ENCODE assay signal across 22 mouse cellular contexts in genomic region chr9:50811187-50811586, GRCm38 (mm10). TPM values are rescaled to one million over a fixed set of nuclear protein-coding genes. Genes with fewer than 3 reads are reported as not detected.
A peak's percentile ranks its signal among the peaks of the same experiment; 100 is the strongest.
DNase-seq lines count a peak whose midpoint lies in the region; ATAC-seq and TF ChIP-seq lines count a peak whose summit lies in the region.
"Had no signal": no experiment of that assay in that cellular context is flagged by ENCODE, and none has a peak within 500 bp of the region (broad histone marks: within the 10 kb centered on the region; RNA-seq: fewer than 3 reads in every experiment).

No protein-coding gene starts in this region.

- ATAC-seq in common myeloid progenitor, adult 5-6 weeks (replicated peaks; ENCODE audit: low read depth, poor library complexity, severe bottlenecking), result peak; percentile 93
- peak; percentile 92 for ATAC-seq in liver, embryonic 14.5 days (ENCODE audit: insufficient read depth)
- ATAC-seq: forebrain, postnatal 0 days; inflammation-experienced regulatory T-cells, adult 6 months; Patski had no signal

- WGBS in liver, embryonic 14.5 days (ENCODE audit: insufficient replicate concordance), result 26% methylated on average over 7 of the region's 7 CpGs

- peak overlapping the region; percentile 94 for H3K27ac ChIP-seq in gastrocnemius, adult 2 months
- H3K27ac ChIP-seq in liver, embryonic 14.5 days, result peak overlapping the region; percentile 93
- H3K27ac ChIP-seq: heart, embryonic 13.5 days; hindbrain, embryonic 10.5 days; kidney, postnatal 0 days; limb, embryonic 15.5 days had no signal

- no peaks in the 10 kb centered on the region for H3K9me3 ChIP-seq in liver, embryonic 14.5 days (ENCODE audit: control insufficient read depth, low read length)
- H3K9me3 ChIP-seq: heart, embryonic 13.5 days; hindbrain, embryonic 10.5 days; limb, embryonic 15.5 days had no signal

- TF ChIP-seq CTCF in gastrocnemius, adult 2 months (IDR thresholded peaks at IDR 0.05), result no peak
- TF ChIP-seq CTCF in liver, embryonic 14.5 days (IDR thresholded peaks at IDR 0.05; ENCODE audit: low read depth), result no peak

- H3K36me3 ChIP-seq in liver, embryonic 14.5 days (replicated peaks; ENCODE audit: control insufficient read depth, insufficient read depth, low read depth), result peaks cover 4% of the 10 kb centered on the region

- intact Hi-C loops in gastrocnemius, adult 2 months (cut with DNase I), result no loop called here

- TF ChIP-seq EP300 in liver, embryonic 14.5 days (IDR thresholded peaks at IDR 0.05; ENCODE audit: low read depth), result peak; percentile 95

- peaks cover 56 to 63% of the 10 kb centered on the region in 2 experiments for H3K4me1 ChIP-seq in liver, embryonic 14.5 days (replicated peaks; ENCODE audit: control insufficient read depth in 2 of 2, insufficient read depth in 2 of 2, low read length in 1 of 2)
- H3K4me1 ChIP-seq: hindbrain, embryonic 10.5 days; limb, embryonic 15.5 days had no signal

- DNase-seq in gastrocnemius, adult 2 months, result no peak
- no peak for DNase-seq in gastrocnemius, postnatal 25 days
- DNase-seq in 416B (ENCODE audit: low read depth), result peak; percentile 75
- DNase-seq in liver, embryonic 14.5 days (ENCODE audit: low read depth in 3 of 3, low spot score in 3 of 3), result peak; percentile 77 to 81 (median 78)
- DNase-seq in adrenal gland, adult 2 months, result no peak
- no peak for DNase-seq in thymus, adult 18-20 months
- DNase-seq in cerebellum, postnatal 14 days, result no peak
- DNase-seq: cerebellum, adult 18-20 months; forebrain, postnatal 0 days; gastrocnemius, postnatal 10 days; lung, postnatal 14 days; midbrain, embryonic 14.5 days; right cerebral cortex, postnatal 14 days; thymus, postnatal 14 days had no signal

- H3K4me2 ChIP-seq in liver, embryonic 14.5 days (ENCODE audit: low read depth), result peak overlapping the region; percentile 57
- H3K4me2 ChIP-seq: heart, embryonic 13.5 days; limb, embryonic 15.5 days had no signal

- H3K9ac ChIP-seq in liver, embryonic 14.5 days (replicated peaks), result peak overlapping the region; percentile 31
- H3K9ac ChIP-seq: forebrain, postnatal 0 days; heart, embryonic 13.5 days; limb, embryonic 15.5 days had no signal

- no peaks in the 10 kb centered on the region for H3K27me3 ChIP-seq in liver, embryonic 14.5 days (ENCODE audit: control insufficient read depth, insufficient read depth, low read length)
- H3K27me3 ChIP-seq: CH12.LX; heart, embryonic 13.5 days; limb, embryonic 15.5 days; Patski had no signal

- no peak overlapping the region for H3K4me3 ChIP-seq in gastrocnemius, adult 2 months
- H3K4me3 ChIP-seq in liver, embryonic 14.5 days (ENCODE audit: insufficient read depth in 1 of 2, low read depth in 2 of 2, low read length in 2 of 2), result no peak overlapping the region
- H3K4me3 ChIP-seq: heart, embryonic 13.5 days; hindbrain, embryonic 10.5 days; limb, embryonic 15.5 days had no signal

RNA-seq across cellular contexts. Expression of gene Ppp2r1b, which starts 33.9 kb away (rescaled TPM):
- total RNA-seq in gastrocnemius, adult 2 months (2021), result 1 to 10 TPM; 5.9 to 7.6 TPM
- total RNA-seq in gastrocnemius, postnatal 25 days (2021), result 1 to 10 TPM; 5.0 to 7.9 TPM
- total RNA-seq in common myeloid progenitor, adult 5-6 weeks (2017), result 66.6 and 66.9 TPM in 2 replicates
- polyA plus RNA-seq in liver, embryonic 14.5 days (2012; rRNA removed), result 20.9 and 27.7 TPM in 2 replicates
- 69.1 and 75.0 TPM in 2 replicates for polyA plus RNA-seq in liver, embryonic 14.5 days (2014; fragmentation: Nextera tagmentation; extraction: Ambion mirVana)
- 10 to 100 TPM; 38.4 to 44.4 TPM for total RNA-seq in adrenal gland, adult 2 months (2021)
- polyA plus RNA-seq in adrenal gland, adult 2 months (2012; rRNA removed), result 6.4 and 8.2 TPM in 2 replicates

RNA-seq across cellular contexts. Expression of gene 1110032A03Rik, which starts 35.9 kb away (rescaled TPM):
- 10 to 100 TPM; 10.4 to 11.2 TPM for total RNA-seq in gastrocnemius, adult 2 months (2021)
- total RNA-seq in gastrocnemius, postnatal 25 days (2021), result 10 to 100 TPM in 1 of 2 experiments, 1 to 10 TPM in 1; 9.0 to 10.7 TPM
- total RNA-seq in common myeloid progenitor, adult 5-6 weeks (2017), result 13.8 and 22.6 TPM in 2 replicates
- 11.4 and 11.5 TPM in 2 replicates for polyA plus RNA-seq in liver, embryonic 14.5 days (2012; rRNA removed)
- polyA plus RNA-seq in liver, embryonic 14.5 days (2014; fragmentation: Nextera tagmentation; extraction: Ambion mirVana), result 15.8 and 16.9 TPM in 2 replicates
- total RNA-seq in adrenal gland, adult 2 months (2021), result 10 to 100 TPM; 47.8 to 63.4 TPM
- polyA plus RNA-seq in adrenal gland, adult 2 months (2012; rRNA removed), result 29.4 and 29.7 TPM in 2 replicates

RNA-seq across cellular contexts. Expression of gene Alg9, which starts 36.4 kb away (rescaled TPM):
- total RNA-seq in gastrocnemius, adult 2 months (2021), result 10 to 100 TPM in 1 of 2 experiments, 1 to 10 TPM in 1; 7.8 to 11.2 TPM
- 10 to 100 TPM in 1 of 2 experiments, 1 to 10 TPM in 1; 9.0 to 10.5 TPM for total RNA-seq in gastrocnemius, postnatal 25 days (2021)
- 21.2 and 23.3 TPM in 2 replicates for total RNA-seq in common myeloid progenitor, adult 5-6 weeks (2017)
- 10.1 and 10.8 TPM in 2 replicates for polyA plus RNA-seq in liver, embryonic 14.5 days (2012; rRNA removed)
- polyA plus RNA-seq in liver, embryonic 14.5 days (2014; fragmentation: Nextera tagmentation; extraction: Ambion mirVana), result 12.7 and 13.5 TPM in 2 replicates
- total RNA-seq in adrenal gland, adult 2 months (2021), result 10 to 100 TPM; 27.1 to 27.8 TPM
- polyA plus RNA-seq in adrenal gland, adult 2 months (2012; rRNA removed), result 17.6 and 26.8 TPM in 2 replicates

RNA-seq across cellular contexts. Expression of gene Fdxacb1, which starts 43.2 kb away (rescaled TPM):
- 1 to 10 TPM; 3.4 to 3.9 TPM for total RNA-seq in gastrocnemius, adult 2 months (2021)
- 1 to 10 TPM; 3.7 to 3.9 TPM for total RNA-seq in gastrocnemius, postnatal 25 days (2021)
- total RNA-seq in common myeloid progenitor, adult 5-6 weeks (2017), result 5.5 and 8.8 TPM in 2 replicates
- 4.0 and 5.2 TPM in 2 replicates for polyA plus RNA-seq in liver, embryonic 14.5 days (2012; rRNA removed)
- polyA plus RNA-seq in liver, embryonic 14.5 days (2014; fragmentation: Nextera tagmentation; extraction: Ambion mirVana), result 9.4 and 12.8 TPM in 2 replicates
- total RNA-seq in adrenal gland, adult 2 months (2021), result 1 to 10 TPM; 5.7 to 5.8 TPM
- polyA plus RNA-seq in adrenal gland, adult 2 months (2012; rRNA removed), result 2.1 and 2.7 TPM in 2 replicates

RNA-seq across cellular contexts. Expression of gene Hspb2, which starts 59.0 kb away (rescaled TPM):
- total RNA-seq in gastrocnemius, adult 2 months (2021), result 100 to 1,000 TPM; 123 to 143 TPM
- total RNA-seq in gastrocnemius, postnatal 25 days (2021), result 100 to 1,000 TPM; 106 to 134 TPM
- not detected in 2 replicates for total RNA-seq in common myeloid progenitor, adult 5-6 weeks (2017)
- 0.20 and 0.35 TPM in 2 replicates for polyA plus RNA-seq in liver, embryonic 14.5 days (2012; rRNA removed)
- not detected in 2 replicates for polyA plus RNA-seq in liver, embryonic 14.5 days (2014; fragmentation: Nextera tagmentation; extraction: Ambion mirVana)
- total RNA-seq in adrenal gland, adult 2 months (2021), result 1 to 10 TPM; 1.2 to 3.6 TPM
- polyA plus RNA-seq in adrenal gland, adult 2 months (2012; rRNA removed), result 9.2 and 10.2 TPM in 2 replicates
- total RNA-seq: CH12.LX had no signal
- polyA plus RNA-seq: inflammation-experienced regulatory T-cells, adult 6 months had no signal

Comparison
In these comparisons a context has a peak if more than half of its experiments do, and no peak if none do; other contexts are left out.
1. DNase-seq: peak in 416B (single experiment) and liver, embryonic 14.5 days (3 of 3); none in gastrocnemius, adult 2 months (single experiment), gastrocnemius, postnatal 25 days (single experiment), adrenal gland, adult 2 months (single experiment), thymus, adult 18-20 months (0 of 2) and cerebellum, postnatal 14 days (0 of 2).